Mouse (Mus musculus): ENCODE data around the gene Spa17. TPM values are rescaled to one million over a fixed set of nuclear protein-coding genes. Genes with fewer than 3 reads are reported as not detected.

Spa17 gene
- 11.6 and 18.1 TPM in 2 replicates for polyA plus RNA-seq (2015; fragmentation: Nextera tagmentation; extraction: Ambion mirVana)

- no peaks in the 10 kb centered on the region for H3K27me3 ChIP-seq
- H3K4me1 ChIP-seq, result peaks cover 4% of the 10 kb centered on the region
- ATAC-seq (ENCODE audit: insufficient number of reproducible peaks, low FRiP score, low TSS enrichment, low read depth), result peak; percentile 95
- H3K4me2 ChIP-seq (replicated peaks), result peak within 1 kb of the TSS; percentile 72
- under 1% methylated on average over 45 of the region's 45 CpGs for WGBS
- H3K9me3 ChIP-seq (replicated peaks), result no peaks in the 10 kb centered on the region
- H3K9ac ChIP-seq, result peak within 1 kb of the TSS; percentile 63
- H3K4me3 ChIP-seq (replicated peaks), result peak within 1 kb of the TSS; percentile 71
- H3K27ac ChIP-seq (replicated peaks), result peak within 1 kb of the TSS; percentile 73
- no peaks in the 10 kb centered on the region for H3K36me3 ChIP-seq
Measured at GRCm38 (mm10) chr9:37613182-37613910, at the start of gene Spa17. Gene Spa17, minus strand, starts transcription at chr9:37613722.

- ATAC-seq (ENCODE audit: insufficient number of reproducible peaks, low FRiP score, low TSS enrichment, low read depth), result no peak
- H3K4me1 ChIP-seq, result no peaks in the 10 kb centered on the region
- H3K27ac ChIP-seq (replicated peaks), result no peak overlapping the region
- no peak overlapping the region for H3K9ac ChIP-seq
- 71% methylated on average over 1 of the region's 1 CpGs for WGBS
- no peaks in the 10 kb centered on the region for H3K9me3 ChIP-seq (replicated peaks)
- H3K27me3 ChIP-seq, result no peaks in the 10 kb centered on the region
- H3K36me3 ChIP-seq, result no peaks in the 10 kb centered on the region
- no peak overlapping the region for H3K4me2 ChIP-seq (replicated peaks)
- H3K4me3 ChIP-seq (replicated peaks), result no peak overlapping the region
Measured at GRCm38 (mm10) chr9:37663210-37663609, 49.7 kb upstream of the Spa17 start.

GRCm38 (mm10) chr9:37659413-37659812, 45.9 kb upstream of the Spa17 start:
- Histone ChIP-seq H3K27ac (replicated peaks) (no peak overlapping the region), H3K36me3 (0 out of 2 replicates have a peak, but pooled peaks cover under 1% of the 10 kb centered on the region), H3K9ac (no peak overlapping the region), H3K4me3 (replicated peaks) (no peak overlapping the region), H3K27me3 (no peaks in the 10 kb centered on the region), H3K9me3 (replicated peaks) (no peaks in the 10 kb centered on the region), H3K4me2 (replicated peaks) (no peak overlapping the region), H3K4me1 (peaks cover 7% of the 10 kb centered on the region; the same call in 1 of the 2 replicates)
- no peak for ATAC-seq (ENCODE audit: insufficient number of reproducible peaks, low FRiP score, low TSS enrichment, low read depth)
- 81% methylated on average over 6 of the region's 6 CpGs for WGBS

GRCm38 (mm10) chr9:37656931-37657481, 43.5 kb upstream of the Spa17 start, which contains the start of gene Tbrg1:
Gene Tbrg1, minus strand, starts transcription at chr9:37657312.
- WGBS, result under 1% methylated on average over 36 of the region's 36 CpGs
- H3K9me3 ChIP-seq (replicated peaks), result no peaks in the 10 kb centered on the region
- peak within 1 kb of the TSS; percentile 87 for H3K4me3 ChIP-seq (replicated peaks)
- H3K27ac ChIP-seq (replicated peaks), result peak within 1 kb of the TSS; percentile 97
- peak; percentile 89 for ATAC-seq (ENCODE audit: insufficient number of reproducible peaks, low FRiP score, low TSS enrichment, low read depth)
- peaks cover 25% of the 10 kb centered on the region for H3K36me3 ChIP-seq
- peak within 1 kb of the TSS; percentile 57 for H3K4me2 ChIP-seq (replicated peaks)
- H3K27me3 ChIP-seq, result no peaks in the 10 kb centered on the region
- H3K4me1 ChIP-seq, result peaks cover 7% of the 10 kb centered on the region; the same call in 1 of the 2 replicates
- H3K9ac ChIP-seq, result peak within 1 kb of the TSS; percentile 66

- 1% methylated on average over 10 of the region's 10 CpGs for WGBS
- Histone ChIP-seq H3K9me3 (replicated peaks) (no peaks in the 10 kb centered on the region), H3K4me2 (replicated peaks) (peak overlapping the region; percentile 57), H3K36me3 (peaks cover 27% of the 10 kb centered on the region), H3K27ac (replicated peaks) (peak overlapping the region; percentile 97), H3K4me3 (replicated peaks) (peak overlapping the region; percentile 87), H3K4me1 (peaks cover 7% of the 10 kb centered on the region; the same call in 1 of the 2 replicates), H3K9ac (peak overlapping the region; percentile 66), H3K27me3 (no peaks in the 10 kb centered on the region)
- ATAC-seq (ENCODE audit: insufficient number of reproducible peaks, low FRiP score, low TSS enrichment, low read depth), result no peak
Measured at GRCm38 (mm10) chr9:37656439-37656881, 42.9 kb upstream of the Spa17 start.

GRCm38 (mm10) chr9:37655961-37656360, 42.4 kb upstream of the Spa17 start:
- H3K9me3 ChIP-seq (replicated peaks), result no peaks in the 10 kb centered on the region
- no peak overlapping the region for H3K27ac ChIP-seq (replicated peaks)
- peak overlapping the region; percentile 66; the same call in 1 of the 2 replicates for H3K9ac ChIP-seq
- peaks cover 32% of the 10 kb centered on the region for H3K36me3 ChIP-seq
- 52% methylated on average over 8 of the region's 8 CpGs for WGBS
- no peak for ATAC-seq (ENCODE audit: insufficient number of reproducible peaks, low FRiP score, low TSS enrichment, low read depth)
- peak overlapping the region; percentile 87 for H3K4me3 ChIP-seq (replicated peaks)
- H3K4me2 ChIP-seq (replicated peaks), result peak overlapping the region; percentile 57
- no peaks in the 10 kb centered on the region for H3K27me3 ChIP-seq
- peaks cover 7% of the 10 kb centered on the region; the same call in 1 of the 2 replicates for H3K4me1 ChIP-seq

GRCm38 (mm10) chr9:37653836-37654235, 40.3 kb upstream of the Spa17 start:
- no peak for ATAC-seq (ENCODE audit: insufficient number of reproducible peaks, low FRiP score, low TSS enrichment, low read depth)

GRCm38 (mm10) chr9:37650639-37651038, 37.1 kb upstream of the Spa17 start:
- Histone ChIP-seq H3K4me1 (0 out of 2 replicates have a peak, but pooled peaks cover 3% of the 10 kb centered on the region), H3K27ac (replicated peaks) (no peak overlapping the region), H3K4me3 (replicated peaks) (no peak overlapping the region), H3K4me2 (replicated peaks) (no peak overlapping the region), H3K36me3 (peaks cover 71% of the 10 kb centered on the region), H3K27me3 (no peaks in the 10 kb centered on the region), H3K9ac (no peak overlapping the region), H3K9me3 (replicated peaks) (no peaks in the 10 kb centered on the region)
- ATAC-seq (ENCODE audit: insufficient number of reproducible peaks, low FRiP score, low TSS enrichment, low read depth), result no peak
- 94% methylated on average over 5 of the region's 5 CpGs for WGBS

More at GRCm38 (mm10) chr9:37653836-37654235, 40.3 kb upstream of the Spa17 start:
- H3K9me3 ChIP-seq (replicated peaks), result no peaks in the 10 kb centered on the region
- H3K9ac ChIP-seq, result no peak overlapping the region
- no peak overlapping the region for H3K4me2 ChIP-seq (replicated peaks)
- H3K27me3 ChIP-seq, result no peaks in the 10 kb centered on the region
- H3K4me1 ChIP-seq, result peaks cover 7% of the 10 kb centered on the region; the same call in 1 of the 2 replicates
- no peak overlapping the region for H3K27ac ChIP-seq (replicated peaks)
- no peak overlapping the region for H3K4me3 ChIP-seq (replicated peaks)
- peaks cover 53% of the 10 kb centered on the region for H3K36me3 ChIP-seq
- WGBS, result 79% methylated on average over 5 of the region's 5 CpGs

GRCm38 (mm10) chr9:37646246-37646645, 32.7 kb upstream of the Spa17 start:
- no peaks in the 10 kb centered on the region for H3K4me1 ChIP-seq
- no peak overlapping the region for H3K4me3 ChIP-seq (replicated peaks)
- no peak overlapping the region for H3K9ac ChIP-seq
- H3K27ac ChIP-seq (replicated peaks), result no peak overlapping the region
- no peak overlapping the region for H3K4me2 ChIP-seq (replicated peaks)
- ATAC-seq (ENCODE audit: insufficient number of reproducible peaks, low FRiP score, low TSS enrichment, low read depth), result no peak
- peaks cover 42% of the 10 kb centered on the region for H3K36me3 ChIP-seq
- no peaks in the 10 kb centered on the region for H3K9me3 ChIP-seq (replicated peaks)
- H3K27me3 ChIP-seq, result no peaks in the 10 kb centered on the region
- 74% methylated on average over 3 of the region's 3 CpGs for WGBS

- H3K27me3 ChIP-seq, result no peaks in the 10 kb centered on the region
- H3K27ac ChIP-seq (replicated peaks), result no peak overlapping the region
- WGBS, result 68% methylated on average over 3 of the region's 3 CpGs
- ATAC-seq (ENCODE audit: insufficient number of reproducible peaks, low FRiP score, low TSS enrichment, low read depth), result no peak
- H3K4me2 ChIP-seq (replicated peaks), result no peak overlapping the region
- no peaks in the 10 kb centered on the region for H3K9me3 ChIP-seq (replicated peaks)
- H3K4me3 ChIP-seq (replicated peaks), result no peak overlapping the region
- H3K4me1 ChIP-seq, result no peaks in the 10 kb centered on the region
- H3K36me3 ChIP-seq, result no peaks in the 10 kb centered on the region
- H3K9ac ChIP-seq, result no peak overlapping the region
Measured at GRCm38 (mm10) chr9:37638721-37639120, 25.2 kb upstream of the Spa17 start.

GRCm38 (mm10) chr9:37636800-37637542, 23.4 kb upstream of the Spa17 start:
- no peak overlapping the region for H3K9ac ChIP-seq
- H3K27me3 ChIP-seq, result no peaks in the 10 kb centered on the region
- H3K4me3 ChIP-seq (replicated peaks), result no peak overlapping the region
- H3K9me3 ChIP-seq (replicated peaks), result no peaks in the 10 kb centered on the region
- H3K4me1 ChIP-seq, result no peaks in the 10 kb centered on the region
- no peak for ATAC-seq (ENCODE audit: insufficient number of reproducible peaks, low FRiP score, low TSS enrichment, low read depth)
- no peak overlapping the region for H3K4me2 ChIP-seq (replicated peaks)
- 40% methylated on average over 6 of the region's 6 CpGs for WGBS
- H3K27ac ChIP-seq (replicated peaks), result no peak overlapping the region
- no peaks in the 10 kb centered on the region for H3K36me3 ChIP-seq

Measured in embryonic facial prominence, embryonic 15.5 days (tissue).